Mouse (Mus musculus) C2C12 (cell line): ENCODE data around the gene Pmfbp1.

Experiments used
- CTCF ChIP-seq: IDR thresholded peaks from one replicate; pipeline ENCODE4 v1.5.1; 2011; ENCODE audit not compliant: control insufficient read depth, insufficient read depth, insufficient read length
- USF1 ChIP-seq: IDR thresholded peaks from one replicate; pipeline ENCODE4 v1.6.1; 2011; ENCODE audit warnings: low read depth, mild to moderate bottlenecking, control low read depth, moderate library complexity

GRCm38 (mm10) chr8:109551663-109552062 lies 57.8 kb downstream of the Pmfbp1 start:
- peak; percentile 7 for TF ChIP-seq CTCF
- TF ChIP-seq USF1, result no peak
